Mouse (Mus musculus) kidney, adult 8-10 months (tissue): ENCODE results near the gene Ssr2.
A peak's percentile ranks its signal among the peaks of the same experiment; 100 is the strongest.
"Not testable (repeated sequence)": the region's sequence is repeated elsewhere in the genome, so short reads cannot be mapped to it uniquely, and the experiment has no call there.

Experiments used
- DNase-seq, 2 experiments: peaks; one replicate each; pipeline ENCODE4 v3.0.0; 2022

Ssr2 gene

GRCm38 (mm10) chr3:88567892-88568291, 7.8 kb upstream of the Ssr2 start:
- no peak for DNase-seq

GRCm38 (mm10) chr3:88568615-88569014, 7.1 kb upstream of the Ssr2 start:
- DNase-seq, result no peak

GRCm38 (mm10) chr3:88569093-88569492, 6.6 kb upstream of the Ssr2 start:
- no peak for DNase-seq

GRCm38 (mm10) chr3:88569694-88570093, 6.0 kb upstream of the Ssr2 start:
- DNase-seq, result no peak

GRCm38 (mm10) chr3:88570341-88570740, 5.3 kb upstream of the Ssr2 start:
- no peak for DNase-seq

- DNase-seq, result no peak
Measured at GRCm38 (mm10) chr3:88571856-88572255, 3.8 kb upstream of the Ssr2 start.

- DNase-seq, result no peak
Measured at GRCm38 (mm10) chr3:88572835-88573234, 2.8 kb upstream of the Ssr2 start.

GRCm38 (mm10) chr3:88573810-88574209, 1.9 kb upstream of the Ssr2 start:
- no peak for DNase-seq

- DNase-seq, result not testable (repeated sequence)
Measured at GRCm38 (mm10) chr3:88577846-88578245, 2.2 kb downstream of the Ssr2 start.

- no peak for DNase-seq
Measured at GRCm38 (mm10) chr3:88578498-88579424, 3.1 kb downstream of the Ssr2 start.

- peak; percentile 81 to 84 for DNase-seq
Measured at GRCm38 (mm10) chr3:88579454-88580117, 3.9 kb downstream of the Ssr2 start.

- DNase-seq, result no peak
Measured at GRCm38 (mm10) chr3:88585769-88586168, 10.1 kb downstream of the Ssr2 start.

GRCm38 (mm10) chr3:88586640-88587039, 11.0 kb downstream of the Ssr2 start:
- DNase-seq, result no peak

GRCm38 (mm10) chr3:88590246-88590645, 14.6 kb downstream of the Ssr2 start:
- DNase-seq, result no peak

GRCm38 (mm10) chr3:88591044-88591443, 15.4 kb downstream of the Ssr2 start:
- DNase-seq, result no peak

GRCm38 (mm10) chr3:88591950-88592731, 16.5 kb downstream of the Ssr2 start:
- DNase-seq, result peak; percentile 54 to 55

- no peak for DNase-seq
Measured at GRCm38 (mm10) chr3:88592942-88593576, 17.4 kb downstream of the Ssr2 start.

GRCm38 (mm10) chr3:88593893-88594580, 18.4 kb downstream of the Ssr2 start:
- peak; percentile 42 to 54 for DNase-seq

GRCm38 (mm10) chr3:88596547-88596946, 20.9 kb downstream of the Ssr2 start:
- not testable (repeated sequence) for DNase-seq

GRCm38 (mm10) chr3:88602466-88602865, 26.8 kb downstream of the Ssr2 start:
- DNase-seq, result no peak

- DNase-seq, result peak; percentile 84 to 92
Measured at GRCm38 (mm10) chr3:88603714-88604161, 28.1 kb downstream of the Ssr2 start.

GRCm38 (mm10) chr3:88604863-88605262, 29.2 kb downstream of the Ssr2 start:
- DNase-seq, result no peak
